Mouse (Mus musculus): ENCODE measurements around the gene Ptprc.

DNA sequence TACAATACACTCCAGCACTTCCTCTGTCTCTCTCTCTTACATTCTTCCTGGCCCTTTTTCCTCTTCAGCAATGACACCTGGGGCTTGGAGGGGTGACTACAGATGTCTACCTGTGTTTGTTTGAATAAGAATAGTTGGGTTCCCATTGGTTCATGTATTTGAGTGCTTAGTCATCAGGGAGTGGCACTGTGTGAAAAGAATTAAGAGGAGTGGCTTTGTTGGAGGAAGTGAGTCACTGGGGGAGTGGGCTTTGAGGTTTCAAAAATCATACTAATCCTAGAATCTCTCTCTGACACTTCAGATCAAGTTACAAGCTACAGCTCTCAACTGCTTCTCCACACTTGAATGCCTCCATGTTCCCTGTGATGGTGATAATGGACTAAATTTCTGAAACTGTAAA, 4.6 kb upstream of the Ptprc start:
- TF ChIP-seq GATA1 (IDR thresholded peaks at IDR 0.05; ENCODE audit: borderline replicate concordance, low read length) (no peak), FLI1 (IDR thresholded peaks at IDR 0.05; ENCODE audit: low read length) (no peak)

All from megakaryocyte, embryonic 14.5 days (primary cell).